Mouse (Mus musculus) kidney, embryonic 14.5 days (tissue): ENCODE measurements around the gene Otop2. TPM values are rescaled to one million over a fixed set of nuclear protein-coding genes. Genes with fewer than 3 reads are reported as not detected.

Source experiments
- ATAC-seq: fragments of 200-750 bp; cut with Nextera tagmentation; 2 replicates; pipeline ENCODE4 v1.8.0; 2017; ENCODE audit warnings: moderate number of reproducible peaks, mild to moderate bottlenecking, moderate TSS enrichment, moderate library complexity; ENCODE audit not compliant: low FRiP score, low TSS enrichment
- H3K27ac ChIP-seq: fragments of 300-500 bp; sonication (generic); 2 replicates; pipeline ENCODE4 v1.5.1; 2014; ENCODE audit warnings: low read depth, mild to moderate bottlenecking, low read length, moderate library complexity, mixed read lengths
- H3K27me3 ChIP-seq: fragments of 300-500 bp; sonication (generic); 2 replicates; pipeline ENCODE4 v1.6.1; 2014; ENCODE audit warnings: mild to moderate bottlenecking, low read length; ENCODE audit not compliant: control insufficient read depth, insufficient read depth
- H3K36me3 ChIP-seq: fragments of 300-500 bp; sonication (generic); 2 replicates; pipeline ENCODE4 v1.6.1; 2014; ENCODE audit warnings: low read length, mixed read lengths; ENCODE audit not compliant: control insufficient read depth, insufficient read depth
- H3K4me1 ChIP-seq: fragments of 300-500 bp; sonication (generic); 2 replicates; pipeline ENCODE4 v1.6.1; 2014; ENCODE audit warnings: low read length, mixed read lengths; ENCODE audit not compliant: control insufficient read depth, insufficient read depth
- H3K4me2 ChIP-seq: fragments of 300-500 bp; sonication (generic); replicated peaks from 2 replicates; pipeline ENCODE4 v1.6.1; 2014; ENCODE audit warnings: low read depth, mild to moderate bottlenecking, low read length
- H3K4me3 ChIP-seq: fragments of 300-500 bp; sonication (generic); 2 replicates; pipeline ENCODE4 v1.5.1; 2014; ENCODE audit warnings: mild to moderate bottlenecking, low read length
- H3K9ac ChIP-seq: fragments of 300-500 bp; sonication (generic); 2 replicates; pipeline ENCODE4 v1.6.1; 2014; ENCODE audit warnings: low read depth, mild to moderate bottlenecking, low read length, moderate library complexity
- H3K9me3 ChIP-seq: fragments of 300-500 bp; sonication (generic); 2 replicates; pipeline ENCODE4 v1.6.1; 2016; ENCODE audit warnings: low read length; ENCODE audit not compliant: control insufficient read depth
- WGBS: fragments of 180-500 bp; shearing (Covaris S2); extraction: QIAGEN DNeasy Blood & Tissue Kit; methylation state at CpG from one replicate; pipeline ENCODE4 v1.1.7; 2014; 5-methylcytosine and 5-hydroxymethylcytosine counted together
- polyA plus RNA-seq: library from polyadenylated mRNA; unstranded; fragments of >200 nt; fragmentation: Nextera tagmentation; extraction: Ambion mirVana; gene quantifications from 2 replicates; pipeline ENCODE4 v1.2.1, GENCODE M21; 2014

Gene Otop2
- polyA plus RNA-seq, 1 experiment from 2014 or later: 0.15 TPM

DNA sequence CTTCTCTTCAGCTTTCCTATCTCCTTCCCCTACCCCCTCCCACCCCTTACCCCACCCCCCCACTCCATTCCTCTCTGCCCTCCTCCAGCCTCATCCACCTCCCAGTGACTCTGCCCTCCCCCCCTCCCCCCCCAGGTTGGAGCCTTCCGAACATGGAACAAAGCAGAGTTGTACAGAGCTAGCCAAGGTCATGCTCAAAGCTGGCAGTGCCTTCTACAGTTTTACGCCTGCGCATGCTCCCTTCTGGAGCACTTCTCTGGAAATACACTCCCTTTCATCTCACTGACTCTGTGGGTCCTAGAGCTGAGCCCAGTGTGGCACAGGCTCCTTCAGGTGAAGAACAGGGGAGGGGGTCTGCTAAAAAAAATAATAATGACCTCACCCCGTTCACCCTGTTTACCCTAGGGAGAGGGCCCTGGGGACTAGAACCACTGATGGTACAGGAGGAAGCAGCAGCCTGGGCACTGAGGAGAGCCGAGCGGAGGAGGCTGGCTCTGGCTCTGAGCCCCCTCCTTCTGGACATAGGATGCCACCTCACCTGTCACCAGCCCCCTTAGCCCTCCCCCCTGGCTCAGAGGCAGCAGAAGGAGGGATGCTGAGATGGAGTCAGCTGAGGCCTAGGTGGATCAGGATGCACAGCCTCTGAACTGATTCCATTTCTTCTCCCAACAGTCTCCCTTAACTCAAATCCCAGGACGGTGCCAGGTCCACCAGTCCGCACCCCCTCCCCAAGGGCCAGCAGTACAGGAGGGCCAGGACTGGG, 24.1 kb upstream of the Otop2 start:
- no peaks in the 10 kb centered on the region for H3K4me1 ChIP-seq
- no peak overlapping the region for H3K27ac ChIP-seq
- no peak overlapping the region for H3K4me3 ChIP-seq
- WGBS: 84% methylated on average over 8 of the region's 8 CpGs
- H3K9ac ChIP-seq: no peak overlapping the region
- no peaks in the 10 kb centered on the region for H3K27me3 ChIP-seq
- H3K4me2 ChIP-seq: no peak overlapping the region
- H3K9me3 ChIP-seq: no peaks in the 10 kb centered on the region
- H3K36me3 ChIP-seq: no peaks in the 10 kb centered on the region
- no peak for ATAC-seq

DNA sequence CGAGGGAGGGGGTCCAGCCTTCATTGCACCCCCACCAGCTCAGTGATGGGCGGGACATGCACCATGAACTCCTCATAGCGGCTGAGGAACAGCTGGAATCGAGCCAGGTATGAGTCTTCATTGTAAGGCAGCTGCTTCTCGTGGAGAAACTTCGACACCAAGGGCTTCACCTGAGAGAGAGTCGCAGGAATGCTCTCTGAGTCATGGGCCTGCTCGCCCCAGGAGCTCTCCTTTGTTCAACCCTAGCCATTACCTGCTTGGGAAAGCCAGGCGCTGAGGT, 23.5 kb upstream of the Otop2 start:
- Histone ChIP-seq H3K27ac (no peak overlapping the region), H3K9me3 (no peaks in the 10 kb centered on the region), H3K27me3 (no peaks in the 10 kb centered on the region), H3K9ac (no peak overlapping the region), H3K4me3 (no peak overlapping the region), H3K4me1 (no peaks in the 10 kb centered on the region), H3K4me2 (no peak overlapping the region), H3K36me3 (no peaks in the 10 kb centered on the region)
- 77% methylated on average over 9 of the region's 9 CpGs for WGBS
- no peak for ATAC-seq

DNA sequence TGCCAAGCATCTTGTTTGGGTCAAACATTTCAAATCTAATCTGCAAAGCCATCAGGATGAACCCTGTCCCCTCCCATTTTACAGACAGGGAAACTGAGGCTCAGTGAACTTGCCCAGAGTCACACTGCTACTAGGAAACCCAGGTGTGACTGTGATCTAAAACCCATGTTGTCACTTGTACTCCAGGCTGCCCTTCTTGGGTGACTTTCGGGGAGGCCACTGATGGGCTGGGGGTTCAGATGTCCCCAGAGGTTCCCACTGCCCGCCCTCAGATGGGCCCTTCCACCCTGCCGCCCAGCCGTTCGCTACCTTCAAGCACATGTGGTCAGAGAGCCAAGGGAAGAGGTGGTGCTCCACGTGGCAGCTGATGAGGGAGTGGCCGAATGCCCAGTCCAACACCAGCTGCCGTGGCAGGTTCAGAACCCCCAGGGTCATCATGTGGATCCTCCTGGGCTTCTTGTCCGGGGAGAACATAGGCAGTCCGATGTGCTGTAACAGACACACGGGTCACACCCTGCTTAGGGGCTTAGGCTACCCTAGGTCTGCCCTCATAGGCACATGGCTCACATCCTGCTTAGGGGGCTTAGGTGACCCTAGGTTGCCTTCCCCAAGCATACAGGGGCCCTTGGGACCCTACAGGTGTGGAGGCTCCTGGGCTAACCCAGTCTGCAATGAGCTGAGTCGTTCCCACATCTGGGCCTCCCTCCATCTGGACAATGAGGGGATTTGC, 22.9 kb upstream of the Otop2 start:
- Histone ChIP-seq H3K4me1 (no peaks in the 10 kb centered on the region), H3K27me3 (no peaks in the 10 kb centered on the region), H3K36me3 (no peaks in the 10 kb centered on the region), H3K27ac (no peak overlapping the region), H3K9ac (no peak overlapping the region), H3K4me3 (no peak overlapping the region), H3K4me2 (no peak overlapping the region), H3K9me3 (no peaks in the 10 kb centered on the region)
- ATAC-seq: no peak
- WGBS: 82% methylated on average over 12 of the region's 12 CpGs

DNA sequence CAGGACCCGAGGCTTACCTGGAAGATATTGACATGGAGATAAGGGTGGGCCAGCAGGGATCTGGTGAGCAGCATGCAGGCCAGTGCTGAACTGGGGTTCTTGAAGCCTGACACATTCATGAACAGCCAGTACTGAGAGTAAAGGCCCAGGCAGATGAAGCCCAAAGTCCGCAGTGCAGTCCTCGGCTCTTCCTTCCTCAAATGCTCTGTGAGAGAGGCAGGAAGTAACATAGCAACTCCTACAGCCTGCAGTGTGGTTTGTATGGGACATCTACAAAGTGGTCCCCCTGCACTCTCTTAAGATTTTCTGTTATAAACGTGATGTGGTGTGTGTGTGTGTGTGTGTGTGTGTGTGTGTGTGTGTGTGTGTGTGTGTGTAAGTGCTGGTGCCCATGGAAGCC, 21.7 kb upstream of the Otop2 start:
- no peaks in the 10 kb centered on the region for H3K9me3 ChIP-seq
- H3K36me3 ChIP-seq: no peaks in the 10 kb centered on the region
- no peaks in the 10 kb centered on the region for H3K4me1 ChIP-seq
- no peak for ATAC-seq
- no peak overlapping the region for H3K27ac ChIP-seq
- no peak overlapping the region for H3K4me3 ChIP-seq
- no peaks in the 10 kb centered on the region for H3K27me3 ChIP-seq
- no peak overlapping the region for H3K4me2 ChIP-seq
- WGBS: 65% methylated on average over 4 of the region's 4 CpGs
- no peak overlapping the region for H3K9ac ChIP-seq

DNA sequence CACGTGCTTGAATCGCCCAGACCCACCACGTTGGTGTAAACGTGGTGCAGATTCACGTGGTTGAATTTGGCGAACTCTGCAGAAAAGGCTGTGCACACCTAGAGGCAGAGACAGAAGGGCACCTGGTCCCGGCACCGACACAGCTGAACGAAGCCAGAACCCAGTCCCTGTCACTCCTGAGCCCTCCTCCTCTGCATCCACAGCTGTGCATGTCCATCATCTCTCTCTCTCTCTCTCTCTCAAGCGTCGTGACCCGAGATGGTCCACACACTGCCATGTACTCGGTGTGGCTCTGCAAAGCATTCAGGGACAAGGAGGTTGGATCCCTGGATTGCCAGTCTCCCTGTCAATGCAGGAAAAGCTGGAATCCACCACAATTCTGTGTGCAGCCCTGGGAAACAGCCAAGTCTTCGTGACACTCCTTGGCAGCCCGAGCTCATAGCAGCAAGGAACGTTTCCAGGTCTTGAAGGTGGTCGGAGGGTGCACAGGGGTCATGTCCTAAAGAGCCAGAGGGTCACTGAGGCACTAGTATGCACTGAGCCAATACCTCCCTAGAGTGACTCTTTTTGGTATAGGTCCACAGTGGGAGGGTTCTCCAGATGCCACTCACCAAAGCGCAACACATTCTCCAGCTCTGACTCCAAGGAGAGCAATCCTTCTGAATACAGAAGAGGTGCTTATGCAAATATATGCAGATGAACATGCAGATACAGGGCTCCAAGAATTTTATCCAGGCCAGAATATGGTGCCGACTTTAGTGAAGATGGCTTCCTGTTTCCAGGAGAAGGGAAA, 20.6 kb upstream of the Otop2 start:
- Histone ChIP-seq H3K9me3 (no peaks in the 10 kb centered on the region), H3K27me3 (no peaks in the 10 kb centered on the region), H3K9ac (no peak overlapping the region), H3K4me2 (no peak overlapping the region), H3K36me3 (no peaks in the 10 kb centered on the region), H3K27ac (no peak overlapping the region), H3K4me1 (no peaks in the 10 kb centered on the region), H3K4me3 (no peak overlapping the region)
- WGBS: 77% methylated on average over 19 of the region's 19 CpGs
- ATAC-seq: no peak

DNA sequence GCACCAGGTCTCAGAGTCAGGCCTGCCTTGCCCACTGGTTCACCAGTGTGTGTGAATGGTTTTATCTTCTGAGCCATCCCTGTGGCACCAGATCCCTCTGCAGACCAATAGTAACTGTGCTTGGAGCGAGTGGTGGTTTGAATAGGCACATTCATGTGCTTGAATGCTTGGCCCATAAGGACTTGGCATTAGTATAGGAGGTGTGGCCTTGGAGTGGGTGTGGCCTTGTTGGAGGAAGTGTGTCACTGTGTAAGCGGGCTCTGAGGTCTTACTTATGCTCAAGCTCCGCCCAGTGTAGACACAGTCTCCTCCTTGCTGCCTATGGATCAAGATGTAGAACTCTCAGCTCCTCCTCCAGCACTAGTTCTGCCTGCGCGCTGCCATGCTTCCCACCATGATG, 19.6 kb upstream of the Otop2 start:
- H3K4me3 ChIP-seq: no peak overlapping the region
- no peak overlapping the region for H3K9ac ChIP-seq
- H3K4me2 ChIP-seq: no peak overlapping the region
- H3K27me3 ChIP-seq: no peaks in the 10 kb centered on the region
- H3K27ac ChIP-seq: no peak overlapping the region
- no peaks in the 10 kb centered on the region for H3K9me3 ChIP-seq
- no peaks in the 10 kb centered on the region for H3K4me1 ChIP-seq
- no peak for ATAC-seq
- WGBS: 92% methylated on average over 5 of the region's 5 CpGs
- H3K36me3 ChIP-seq: no peaks in the 10 kb centered on the region

DNA sequence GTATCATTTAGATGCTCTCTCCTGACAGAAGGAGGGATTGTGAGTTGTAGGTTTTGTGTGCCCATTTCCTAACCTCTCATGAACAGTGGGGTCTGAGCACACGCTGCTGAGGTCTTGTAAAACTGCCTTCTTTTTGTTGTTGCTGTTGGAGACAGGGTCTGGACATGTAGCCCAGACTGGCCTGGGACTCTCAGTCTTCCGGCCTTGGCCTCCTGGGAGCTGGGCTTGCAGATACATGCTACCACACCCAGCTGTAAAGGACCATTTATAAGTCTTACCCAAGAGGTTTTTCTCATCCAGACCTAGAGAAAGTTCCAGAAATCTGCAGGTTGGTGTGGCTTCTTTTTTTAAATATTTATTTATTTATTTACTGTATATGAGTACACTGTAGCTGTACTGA, 18.7 kb upstream of the Otop2 start:
- ATAC-seq: no peak
- Histone ChIP-seq H3K4me3 (no peak overlapping the region), H3K36me3 (no peaks in the 10 kb centered on the region), H3K4me1 (no peaks in the 10 kb centered on the region), H3K4me2 (no peak overlapping the region), H3K27ac (no peak overlapping the region), H3K9me3 (no peaks in the 10 kb centered on the region), H3K27me3 (no peaks in the 10 kb centered on the region), H3K9ac (no peak overlapping the region)
- WGBS: 78% methylated on average over 2 of the region's 2 CpGs

DNA sequence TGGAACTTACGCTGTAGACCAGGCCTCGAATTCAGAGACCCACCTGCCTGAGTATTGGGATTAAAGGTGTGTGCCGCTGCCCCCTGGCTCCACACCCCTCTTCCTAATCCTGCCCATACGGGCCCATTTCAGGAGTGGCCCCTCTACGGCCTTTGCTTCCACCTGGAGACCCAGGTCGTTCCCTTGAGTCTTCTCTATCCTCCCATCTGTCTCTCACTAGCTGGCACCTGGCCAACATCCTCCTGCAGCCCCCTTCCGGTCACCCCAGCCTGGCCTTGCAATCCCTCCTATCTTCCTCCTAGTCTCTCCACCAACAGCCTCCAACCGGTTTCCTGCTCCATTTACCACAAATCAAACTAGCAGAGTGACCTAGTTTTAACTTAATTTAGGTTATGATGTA, 17.1 kb upstream of the Otop2 start:
- Histone ChIP-seq H3K27me3 (no peaks in the 10 kb centered on the region), H3K9me3 (no peaks in the 10 kb centered on the region), H3K27ac (no peak overlapping the region), H3K9ac (peak overlapping the region; percentile 18; the same call in 1 of the 2 replicates), H3K4me3 (no peak overlapping the region), H3K36me3 (no peaks in the 10 kb centered on the region), H3K4me2 (no peak overlapping the region), H3K4me1 (no peaks in the 10 kb centered on the region)
- no peak for ATAC-seq
- 68% methylated on average over 8 of the region's 8 CpGs for WGBS

DNA sequence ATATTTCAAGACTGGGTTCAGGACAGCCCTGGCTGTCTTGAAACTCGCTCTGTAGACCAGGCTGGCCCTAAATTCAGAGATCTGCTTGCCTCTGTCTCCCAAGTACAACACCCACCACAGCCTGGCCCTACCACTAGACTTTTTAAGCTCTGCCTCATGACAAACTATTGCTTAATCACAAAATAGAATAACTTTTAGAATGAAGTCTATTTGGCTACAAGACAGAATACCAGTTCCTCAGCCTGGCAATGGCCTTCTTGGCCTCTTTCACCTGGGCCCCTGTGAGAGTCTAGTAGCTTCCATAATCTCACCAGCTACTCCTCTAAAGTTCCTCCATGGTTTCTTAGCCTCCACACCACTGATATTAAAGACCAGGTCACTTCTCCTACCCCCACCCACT, 16.6 kb upstream of the Otop2 start:
- H3K9ac ChIP-seq: no peak overlapping the region
- no peak overlapping the region for H3K27ac ChIP-seq
- no peaks in the 10 kb centered on the region for H3K9me3 ChIP-seq
- no peaks in the 10 kb centered on the region for H3K27me3 ChIP-seq
- no peaks in the 10 kb centered on the region for H3K4me1 ChIP-seq
- 94% methylated on average over 1 of the region's 1 CpGs for WGBS
- no peaks in the 10 kb centered on the region for H3K36me3 ChIP-seq
- H3K4me3 ChIP-seq: no peak overlapping the region
- H3K4me2 ChIP-seq: no peak overlapping the region
- no peak for ATAC-seq
